Mouse (Mus musculus): Measurements from ENCODE around the gene Mpp3. TPM values are rescaled to one million over a fixed set of nuclear protein-coding genes. Genes with fewer than 3 reads are reported as not detected.

Mpp3 gene
- total RNA-seq, 2 experiments from 2014 or later, result 94.6 to 98.8 TPM

- intact Hi-C loops (cut with DNase I), result no loop called here
- no peak for TF ChIP-seq CTCF (IDR thresholded peaks at IDR 0.05)
Observed at GRCm38 (mm10) chr11:102037789-102038188, 9.5 kb upstream of the Mpp3 start.

DNA sequence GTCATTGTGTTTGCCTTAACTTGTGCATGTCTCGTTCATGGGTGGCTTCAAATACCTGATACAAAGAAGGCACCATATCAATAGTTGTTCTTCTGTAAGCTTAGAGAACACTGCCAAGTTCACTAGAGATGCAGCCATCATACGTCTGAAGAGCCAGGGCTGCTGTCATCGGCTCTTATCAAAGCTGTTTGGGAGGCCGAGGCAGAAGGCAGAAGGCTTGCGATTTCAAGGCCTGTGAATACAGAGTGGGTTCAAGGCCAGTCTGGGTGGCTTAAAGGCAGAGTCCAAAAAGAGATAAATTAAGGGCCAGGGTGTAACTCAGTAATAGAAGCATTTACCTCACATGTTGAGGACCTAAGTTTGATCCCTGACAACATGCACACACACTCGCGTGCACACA, 8.1 kb upstream of the Mpp3 start:
- intact Hi-C loops (cut with DNase I), result no loop called here
- H3K27ac ChIP-seq, result no peak overlapping the region

More at GRCm38 (mm10) chr11:102037789-102038188, 9.5 kb upstream of the Mpp3 start:
- H3K4me3 ChIP-seq, result no peak overlapping the region
- H3K27ac ChIP-seq, result no peak overlapping the region
- no peak for DNase-seq (ENCODE audit: extremely low spot score in 1 of 2, low spot score in 2 of 2)

DNA sequence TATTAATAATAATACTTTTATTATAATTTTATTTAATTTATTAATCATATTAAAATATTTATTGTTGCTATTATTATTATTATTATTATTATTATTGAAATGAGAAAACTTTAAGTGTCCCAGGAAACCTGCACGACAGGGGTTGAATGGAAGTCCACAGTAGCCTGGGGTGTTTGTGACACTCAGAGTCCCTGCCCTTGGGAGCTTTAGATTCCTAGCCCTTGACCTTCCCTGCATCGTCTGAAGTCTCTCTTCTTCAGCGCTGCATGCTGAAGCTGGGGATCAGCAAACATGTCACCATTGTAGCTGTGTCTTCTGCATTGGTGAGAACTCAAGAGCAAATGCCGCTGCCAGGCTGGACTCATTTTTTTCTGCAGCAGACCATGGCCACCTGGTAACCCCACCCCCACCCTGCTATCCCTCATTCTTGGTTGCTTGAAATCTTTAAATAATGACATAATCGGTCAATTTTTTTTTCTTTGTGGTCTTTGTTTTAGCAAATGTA, 7.2 kb upstream of the Mpp3 start:
- TF ChIP-seq CTCF (IDR thresholded peaks at IDR 0.05), result no peak
- Histone ChIP-seq H3K4me3 (no peak overlapping the region), H3K27ac (no peak overlapping the region)
- no peak for DNase-seq (ENCODE audit: extremely low spot score in 1 of 2, low spot score in 2 of 2)
- intact Hi-C loops (cut with DNase I), result no loop called here

More for the DNA sequence above, 8.1 kb upstream of the Mpp3 start:
- no peak overlapping the region for H3K4me3 ChIP-seq
- TF ChIP-seq CTCF (IDR thresholded peaks at IDR 0.05), result no peak
- no peak for DNase-seq (ENCODE audit: extremely low spot score in 1 of 2, low spot score in 2 of 2)

- TF ChIP-seq CTCF (IDR thresholded peaks at IDR 0.05), result no peak
- Histone ChIP-seq H3K4me3 (no peak overlapping the region), H3K27ac (no peak overlapping the region)
- intact Hi-C loops (cut with DNase I), result no loop called here
- no peak for DNase-seq (ENCODE audit: extremely low spot score in 1 of 2, low spot score in 2 of 2)
Observed at GRCm38 (mm10) chr11:102034887-102035286, 6.6 kb upstream of the Mpp3 start.

DNA sequence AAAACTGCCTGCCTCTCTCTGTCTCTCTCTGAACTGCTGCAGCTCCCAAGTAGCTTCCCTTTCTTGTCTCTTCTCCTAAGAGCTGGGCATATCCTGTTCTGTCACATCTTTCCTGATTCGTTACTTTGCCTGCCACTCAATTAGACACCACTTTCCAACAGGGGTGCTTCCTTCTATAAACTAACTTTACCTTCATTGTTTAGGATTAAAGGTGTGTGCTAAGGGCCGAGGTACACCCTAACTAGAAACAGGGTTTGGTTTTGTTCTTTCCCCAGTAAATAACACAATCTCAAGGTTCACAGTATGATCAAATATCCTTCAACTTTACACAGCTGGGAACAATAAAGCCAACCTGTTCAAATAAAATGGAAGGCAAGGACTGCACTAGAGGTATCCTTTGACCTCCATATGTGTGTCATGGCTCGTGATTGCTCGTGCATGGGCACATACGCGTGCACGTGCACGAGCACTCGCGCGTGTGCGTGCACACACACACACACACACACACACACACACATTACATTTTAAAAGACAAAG, 4.9 kb upstream of the Mpp3 start:
- no peak overlapping the region for H3K4me3 ChIP-seq
- DNase-seq (ENCODE audit: extremely low spot score in 1 of 2, low spot score in 2 of 2), result no peak
- intact Hi-C loops (cut with DNase I), result no loop called here

DNA sequence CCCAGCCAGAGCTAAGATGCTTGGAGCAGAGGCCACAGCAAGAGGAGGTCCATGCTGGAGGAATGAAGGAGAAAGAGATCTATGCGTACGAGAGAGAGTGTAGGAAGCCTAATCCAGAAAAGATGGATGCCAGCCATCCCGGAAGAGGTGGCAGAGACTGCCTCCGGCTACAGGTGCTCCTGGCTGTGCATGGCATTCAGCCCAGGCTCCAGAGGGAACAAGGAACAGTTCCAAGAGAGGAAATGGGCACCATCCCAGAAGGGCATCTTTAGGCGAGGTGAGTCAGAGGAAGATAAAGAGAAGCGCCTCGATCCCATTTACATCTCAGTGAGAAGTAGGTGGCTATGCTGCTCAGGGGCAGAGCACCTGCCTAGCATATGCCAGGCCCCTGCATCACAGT, 2.9 kb upstream of the Mpp3 start:
- H3K27ac ChIP-seq, result no peak overlapping the region
- H3K4me3 ChIP-seq, result no peak overlapping the region
- TF ChIP-seq CTCF (IDR thresholded peaks at IDR 0.05), result no peak
- DNase-seq (ENCODE audit: extremely low spot score in 1 of 2, low spot score in 2 of 2), result peak in 1 of 2 experiments; percentile 66
- intact Hi-C loops (cut with DNase I), result loop anchor here (2.0 kb wide), 1 partner anchor 40 kb away; no protein-coding TSS in a partner anchor

More for the DNA sequence above, 4.9 kb upstream of the Mpp3 start:
- no peak overlapping the region for H3K27ac ChIP-seq
- TF ChIP-seq CTCF (IDR thresholded peaks at IDR 0.05), result no peak

- no peak for TF ChIP-seq CTCF (IDR thresholded peaks at IDR 0.05)
- Histone ChIP-seq H3K27ac (no peak overlapping the region), H3K4me3 (no peak overlapping the region)
- intact Hi-C loops (cut with DNase I), result loop anchor here (2.0 kb wide), 1 partner anchor 39 kb away; no protein-coding TSS in a partner anchor
- DNase-seq (ENCODE audit: extremely low spot score in 1 of 2, low spot score in 2 of 2), result no peak
Observed at GRCm38 (mm10) chr11:102029966-102030365, 1.7 kb upstream of the Mpp3 start.

DNA sequence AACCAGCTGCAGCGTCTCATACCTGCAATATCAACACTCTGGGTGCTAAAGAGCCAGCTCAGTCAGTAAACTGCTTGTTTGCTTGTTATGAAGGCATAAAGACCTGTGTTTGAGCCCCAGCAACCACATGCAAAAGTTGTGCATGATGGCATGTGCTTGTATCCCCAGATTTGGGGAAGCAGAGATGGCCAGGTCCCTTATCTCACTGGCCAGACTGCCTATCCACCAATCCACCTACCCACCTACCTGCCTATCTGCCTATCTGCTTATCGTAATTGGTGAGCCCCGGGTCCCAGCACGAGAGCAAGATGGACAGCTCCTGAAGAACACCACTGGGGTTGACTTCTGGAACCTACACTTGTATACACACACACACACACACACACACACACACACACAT, 1.0 kb upstream of the Mpp3 start:
- Histone ChIP-seq H3K4me3 (no peak overlapping the region), H3K27ac (no peak overlapping the region)
- intact Hi-C loops (cut with DNase I), result no loop called here
- no peak for TF ChIP-seq CTCF (IDR thresholded peaks at IDR 0.05)
- DNase-seq (ENCODE audit: extremely low spot score in 1 of 2, low spot score in 2 of 2), result no peak

DNA sequence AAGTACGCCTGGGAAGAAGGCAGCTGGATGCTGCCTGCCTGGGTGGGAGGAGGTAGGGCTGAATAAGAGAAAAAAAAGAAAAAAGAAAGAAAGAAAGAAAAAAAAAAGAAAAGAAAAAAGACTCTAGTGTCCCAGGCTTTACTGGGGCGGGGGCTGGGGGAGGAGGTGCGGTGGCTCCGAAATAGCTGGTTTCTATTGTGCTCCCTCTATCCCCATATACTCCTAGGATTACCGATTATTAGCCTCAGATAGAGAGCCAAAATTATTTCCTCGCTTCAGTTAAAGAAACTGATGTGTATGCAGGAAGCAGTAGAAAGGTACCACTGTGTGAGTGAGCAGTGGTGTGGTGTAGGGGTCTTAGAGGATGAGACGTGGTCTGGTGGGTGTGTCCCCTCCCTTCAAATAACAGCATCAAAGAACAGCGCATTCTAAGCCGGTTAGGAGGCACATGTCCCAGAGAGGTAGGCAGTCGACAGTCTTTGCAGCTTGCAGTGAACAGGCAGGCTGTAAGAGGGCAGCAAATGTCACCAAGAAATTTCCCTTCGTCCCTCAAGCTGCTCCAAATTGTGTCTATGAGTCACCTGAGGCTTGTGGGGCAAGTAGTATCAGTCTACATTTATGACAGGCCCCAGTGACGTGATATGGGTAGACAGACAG, 772 bp downstream of the Mpp3 start:
- intact Hi-C loops (cut with DNase I), result no loop called here
- peak overlapping the region; percentile 93 for H3K27ac ChIP-seq
- TF ChIP-seq CTCF (IDR thresholded peaks at IDR 0.05), result no peak
- H3K4me3 ChIP-seq, result peak overlapping the region; percentile 79
- DNase-seq (ENCODE audit: extremely low spot score in 1 of 2, low spot score in 2 of 2), result no peak

DNA sequence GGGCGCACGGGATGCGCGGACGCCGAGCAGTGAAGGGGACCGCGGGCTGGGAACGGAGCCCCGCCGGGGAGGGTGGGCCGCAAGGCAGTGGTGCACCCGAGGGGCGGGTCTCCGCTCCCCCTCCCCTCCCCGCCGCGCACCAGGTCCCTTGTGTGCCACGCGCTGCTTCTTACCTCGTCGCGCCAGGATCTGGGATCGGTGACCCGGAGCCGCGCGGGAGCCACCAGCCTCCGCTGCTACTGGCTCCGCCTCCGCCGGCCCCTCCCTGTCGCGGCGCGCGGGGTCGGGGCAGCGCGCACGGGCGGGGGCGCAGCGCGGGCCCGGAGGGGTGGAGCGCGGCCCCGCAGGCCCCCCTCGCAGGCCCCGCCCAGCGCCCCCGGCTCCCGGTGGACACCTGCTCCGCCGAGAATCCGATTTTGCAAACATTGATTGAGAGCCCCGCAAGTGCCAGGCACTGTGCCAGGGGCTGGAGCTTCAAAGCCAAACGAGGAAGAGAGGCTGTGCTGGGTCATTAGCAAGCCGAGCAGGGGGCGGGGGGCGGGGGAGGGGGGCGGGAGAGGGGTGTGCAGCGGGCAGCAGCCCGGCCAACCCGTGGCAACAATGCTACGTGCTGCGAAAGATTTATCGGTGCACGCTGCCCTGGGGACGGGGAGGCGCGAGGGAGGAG, 1.4 kb downstream of the Mpp3 start:
- intact Hi-C loops (cut with DNase I), result loop anchor here (1.0 kb wide), 1 partner anchor 60 kb away; no protein-coding TSS in a partner anchor
- Histone ChIP-seq H3K27ac (peak overlapping the region; percentile 93), H3K4me3 (peak overlapping the region; percentile 79)
- no peak for TF ChIP-seq CTCF (IDR thresholded peaks at IDR 0.05)
- peak; percentile 70 to 71 for DNase-seq (ENCODE audit: extremely low spot score in 1 of 2, low spot score in 2 of 2)

DNA sequence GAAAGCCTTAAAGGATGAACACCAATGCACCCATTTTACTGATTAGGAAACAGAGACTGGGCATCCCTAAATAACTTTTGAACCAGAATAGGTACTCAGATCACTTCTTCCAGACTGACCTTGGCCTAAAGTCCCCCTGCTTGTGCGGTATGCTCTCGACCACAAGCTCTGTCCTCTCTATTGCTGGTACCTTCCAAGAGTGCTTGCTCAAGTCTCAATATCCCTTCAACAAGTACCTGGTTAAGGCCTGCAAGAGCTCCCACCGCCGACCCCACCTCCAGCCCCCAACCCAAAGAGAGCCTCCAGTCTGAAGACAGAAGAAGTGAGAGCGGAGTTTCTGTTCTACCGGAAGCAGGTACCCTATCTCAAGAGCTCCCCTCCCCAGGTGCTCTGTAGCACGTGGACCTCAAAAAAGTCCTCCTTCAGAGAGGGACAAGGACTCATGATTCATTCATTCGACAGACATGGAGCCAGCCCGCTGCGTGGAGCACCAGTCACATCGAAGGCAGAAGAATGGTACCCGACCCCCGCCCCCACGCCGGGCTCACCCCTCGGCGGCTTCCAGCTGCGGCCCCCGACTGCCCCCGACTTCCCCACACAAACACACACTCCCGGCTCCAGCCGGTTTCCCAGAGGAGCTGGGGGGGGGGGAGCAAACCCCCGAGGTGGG, 2.1 kb downstream of the Mpp3 start:
- H3K4me3 ChIP-seq, result peak overlapping the region; percentile 79
- H3K27ac ChIP-seq, result peak overlapping the region; percentile 93
- intact Hi-C loops (cut with DNase I), result loop anchor here (1.0 kb wide), 1 partner anchor 61 kb away; no protein-coding TSS in a partner anchor
- TF ChIP-seq CTCF (IDR thresholded peaks at IDR 0.05), result no peak
- peak; percentile 29 to 37 for DNase-seq (ENCODE audit: extremely low spot score in 1 of 2, low spot score in 2 of 2)

- peak overlapping the region; percentile 79 for H3K4me3 ChIP-seq
- TF ChIP-seq CTCF (IDR thresholded peaks at IDR 0.05), result no peak
- intact Hi-C loops (cut with DNase I), result no loop called here
- DNase-seq (ENCODE audit: extremely low spot score in 1 of 2, low spot score in 2 of 2), result no peak
- peak overlapping the region; percentile 93 for H3K27ac ChIP-seq
Observed at GRCm38 (mm10) chr11:102025354-102025753, 2.9 kb downstream of the Mpp3 start.
